Mouse (Mus musculus): Measurements from ENCODE around the gene Bcam. TPM values are rescaled to one million over a fixed set of nuclear protein-coding genes. Genes with fewer than 3 reads are reported as not detected.

The Bcam gene
- total and polyA plus RNA-seq, 3 experiments: 3.0 to 10.9 (median 4.8) TPM

- TF ChIP-seq CHD2 (IDR thresholded peaks at IDR 0.05; ENCODE audit: low read length) (no peak), RCOR1 (conservative IDR thresholded peaks at IDR 0.05; ENCODE audit: low read depth, low read length) (no peak), PAX5 (IDR thresholded peaks at IDR 0.05; ENCODE audit: low read length) (no peak), MEF2A (IDR thresholded peaks at IDR 0.05; ENCODE audit: borderline replicate concordance, low read depth, low read length) (no peak), IRF4 (IDR thresholded peaks at IDR 0.05; ENCODE audit: low read depth, low read length) (no peak), E2F4 (IDR thresholded peaks at IDR 0.05; ENCODE audit: insufficient replicate concordance, low read depth, low read length) (no peak)
- Histone ChIP-seq H3K4me1 (ENCODE audit: control insufficient read depth in 1 of 2, insufficient read depth in 2 of 2) (peaks cover 6% of the 10 kb centered on the region in 2 experiments), H3K27ac (ENCODE audit: insufficient read depth, low read depth) (no peak overlapping the region), H3K9ac (ENCODE audit: insufficient read depth, low read depth) (no peak overlapping the region), H3K4me2 (ENCODE audit: insufficient read depth, low read depth, poor library complexity, severe bottlenecking) (no peak overlapping the region), H3K79me2 (replicated peaks; ENCODE audit: control insufficient read depth, extremely low read depth, insufficient read depth, poor library complexity, severe bottlenecking) (no peaks in the 10 kb centered on the region), H3K4me3 (replicated peaks in 1 of 3; ENCODE audit: low read depth in 2 of 3, low read length in 2 of 3, poor library complexity in 1 of 3) (no peak overlapping the region), H3K27me3 (replicated peaks) (peaks cover 15% of the 10 kb centered on the region), H3K36me3 (replicated peaks in 1 of 2; ENCODE audit: control insufficient read depth in 1 of 2, insufficient read depth in 1 of 2, low read length in 1 of 2) (peaks cover 0 to 5% of the 10 kb centered on the region in 2 experiments), H3K9me3 (replicated peaks; ENCODE audit: low read length) (peaks cover 3% of the 10 kb centered on the region)
- in situ Hi-C loops (cut with MboI; ENCODE audit: low pct_ligation_motif_present, low pct_unique_long_range_greater_than_20kb, low sequenced_read_pairs) (loop anchor here (5.0 kb wide), 1 partner anchor 33 kb away; no protein-coding TSS in a partner anchor), dilution Hi-C loops (cut with MboI; ENCODE audit: extremely low pct_ligation_motif_present, extremely low pct_unique_long_range_greater_than_20kb, low sequenced_read_pairs) (no loop called here)
- no peak for DNase-seq (ENCODE audit: extremely low read depth)
Measured at GRCm38 (mm10) chr7:19754065-19754464, 16.8 kb downstream of the Bcam start.

GRCm38 (mm10) chr7:19753587-19753986 is 17.2 kb downstream of the Bcam start:
- H3K27ac ChIP-seq (ENCODE audit: insufficient read depth, low read depth): no peak overlapping the region
- H3K27me3 ChIP-seq (replicated peaks): peaks cover 14% of the 10 kb centered on the region

DNA sequence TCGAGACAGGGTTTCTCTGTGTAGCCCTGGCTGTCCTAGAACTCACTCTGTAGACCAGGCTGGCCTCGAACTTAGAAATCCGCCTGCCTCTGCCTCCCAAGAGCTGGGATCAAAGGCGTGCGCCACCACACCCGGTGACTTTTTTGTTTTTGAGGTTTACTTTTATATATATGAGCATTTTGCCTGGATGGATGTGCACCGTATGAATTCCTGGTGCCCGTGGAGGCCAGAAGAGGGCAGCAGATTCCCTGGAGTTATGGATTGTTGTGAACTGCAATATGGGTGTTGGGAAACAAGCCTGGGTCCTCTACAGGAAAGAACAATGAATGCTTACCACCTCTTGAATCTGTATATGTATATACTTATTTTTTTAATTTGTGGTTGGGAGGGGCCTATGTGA is 18.2 kb downstream of the Bcam start:
- no peak overlapping the region for H3K4me3 ChIP-seq (replicated peaks in 1 of 3; ENCODE audit: low read depth in 2 of 3, low read length in 2 of 3, poor library complexity in 1 of 3)
- no peaks in the 10 kb centered on the region for H3K36me3 ChIP-seq (replicated peaks in 1 of 2; ENCODE audit: control insufficient read depth in 1 of 2, insufficient read depth in 1 of 2, low read length in 1 of 2)
- TF ChIP-seq SMC3 (IDR thresholded peaks at IDR 0.05; ENCODE audit: low read depth, low read length): peak; percentile 51
- TF ChIP-seq POLR2AphosphoS2 (IDR thresholded peaks at IDR 0.05; ENCODE audit: low read depth, low read length): no peak
- peak in 1 of 2 experiments; percentile 58; a peak in 2 of 4 replicates for TF ChIP-seq CTCF (conservative IDR thresholded peaks at IDR 0.05 in 1 of 2, IDR thresholded peaks at IDR 0.05 in 1 of 2; ENCODE audit: low read depth in 2 of 2, low read length in 2 of 2)
- TF ChIP-seq RAD21 (IDR thresholded peaks at IDR 0.05; ENCODE audit: low read depth, low read length): peak; percentile 36
- H3K9me3 ChIP-seq (replicated peaks; ENCODE audit: low read length): peaks cover 3% of the 10 kb centered on the region
- no peak overlapping the region for H3K4me2 ChIP-seq (ENCODE audit: insufficient read depth, low read depth, poor library complexity, severe bottlenecking)
- in situ Hi-C loops (cut with MboI; ENCODE audit: low pct_ligation_motif_present, low pct_unique_long_range_greater_than_20kb, low sequenced_read_pairs): loop anchor here (5.0 kb wide), 1 partner anchor 35 kb away; no protein-coding TSS in a partner anchor
- peaks cover 14% of the 10 kb centered on the region for H3K27me3 ChIP-seq (replicated peaks)
- no peak overlapping the region for H3K9ac ChIP-seq (ENCODE audit: insufficient read depth, low read depth)
- no peak for DNase-seq (ENCODE audit: extremely low read depth)
- H3K27ac ChIP-seq (ENCODE audit: insufficient read depth, low read depth): no peak overlapping the region
- dilution Hi-C loops (cut with MboI; ENCODE audit: extremely low pct_ligation_motif_present, extremely low pct_unique_long_range_greater_than_20kb, low sequenced_read_pairs): no loop called here
- peaks cover 6 to 20% of the 10 kb centered on the region in 2 experiments for H3K4me1 ChIP-seq (ENCODE audit: control insufficient read depth in 1 of 2, insufficient read depth in 2 of 2)
- no peaks in the 10 kb centered on the region for H3K79me2 ChIP-seq (replicated peaks; ENCODE audit: control insufficient read depth, extremely low read depth, insufficient read depth, poor library complexity, severe bottlenecking)

More at GRCm38 (mm10) chr7:19753587-19753986, 17.2 kb downstream of the Bcam start:
- Histone ChIP-seq H3K4me3 (replicated peaks in 1 of 3; ENCODE audit: low read depth in 2 of 3, low read length in 2 of 3, poor library complexity in 1 of 3) (no peak overlapping the region), H3K36me3 (replicated peaks in 1 of 2; ENCODE audit: control insufficient read depth in 1 of 2, insufficient read depth in 1 of 2, low read length in 1 of 2) (peaks cover 0 to 2% of the 10 kb centered on the region in 2 experiments), H3K79me2 (replicated peaks; ENCODE audit: control insufficient read depth, extremely low read depth, insufficient read depth, poor library complexity, severe bottlenecking) (no peaks in the 10 kb centered on the region), H3K9me3 (replicated peaks; ENCODE audit: low read length) (peaks cover 3% of the 10 kb centered on the region), H3K4me1 (ENCODE audit: control insufficient read depth in 1 of 2, insufficient read depth in 2 of 2) (peaks cover 6 to 10% of the 10 kb centered on the region in 2 experiments), H3K9ac (ENCODE audit: insufficient read depth, low read depth) (no peak overlapping the region), H3K4me2 (ENCODE audit: insufficient read depth, low read depth, poor library complexity, severe bottlenecking) (no peak overlapping the region)
- no peak for TF ChIP-seq SMC3 (IDR thresholded peaks at IDR 0.05; ENCODE audit: low read depth, low read length)
- TF ChIP-seq EP300 (IDR thresholded peaks at IDR 0.05; ENCODE audit: low read length): no peak
- no peak for TF ChIP-seq USF2 (conservative IDR thresholded peaks at IDR 0.05; ENCODE audit: low read depth, low read length)
- TF ChIP-seq MAFK (IDR thresholded peaks at IDR 0.05; ENCODE audit: insufficient replicate concordance, low read length): no peak
- TF ChIP-seq JUN (IDR thresholded peaks at IDR 0.05; ENCODE audit: insufficient read depth, low read depth, low read length): no peak
- TF ChIP-seq RAD21 (IDR thresholded peaks at IDR 0.05; ENCODE audit: low read depth, low read length): no peak
- no peak for TF ChIP-seq TCF12 (IDR thresholded peaks at IDR 0.05; ENCODE audit: low read depth, low read length)
- TF ChIP-seq MYC (IDR thresholded peaks at IDR 0.05; ENCODE audit: low read depth, low read length): no peak
- no peak for TF ChIP-seq ZNF384 (IDR thresholded peaks at IDR 0.05; ENCODE audit: low read depth, low read length)
- TF ChIP-seq POLR2A (IDR thresholded peaks at IDR 0.05; ENCODE audit: low read depth, low read length): no peak
- TF ChIP-seq TBP (conservative IDR thresholded peaks at IDR 0.05; ENCODE audit: low read depth, low read length): no peak
- TF ChIP-seq ELF1 (IDR thresholded peaks at IDR 0.05; ENCODE audit: low read depth, low read length): no peak
- no peak for TF ChIP-seq CTCF (conservative IDR thresholded peaks at IDR 0.05 in 1 of 2, IDR thresholded peaks at IDR 0.05 in 1 of 2; ENCODE audit: low read depth in 2 of 2, low read length in 2 of 2)
- TF ChIP-seq ETS1 (conservative IDR thresholded peaks at IDR 0.05; ENCODE audit: low read depth, low read length): no peak
- in situ Hi-C loops (cut with MboI; ENCODE audit: low pct_ligation_motif_present, low pct_unique_long_range_greater_than_20kb, low sequenced_read_pairs): loop anchor here (5.0 kb wide), 1 partner anchor 34 kb away; no protein-coding TSS in a partner anchor
- dilution Hi-C loops (cut with MboI; ENCODE audit: extremely low pct_ligation_motif_present, extremely low pct_unique_long_range_greater_than_20kb, low sequenced_read_pairs): no loop called here
- DNase-seq (ENCODE audit: extremely low read depth): no peak

All from CH12.LX (cell line).